Mouse (Mus musculus) layer of hippocampus, postnatal 25 days (tissue): ENCODE results near the gene Cga. TPM values are rescaled to one million over a fixed set of nuclear protein-coding genes. Genes with fewer than 3 reads are reported as not detected.
"Not testable (repeated sequence)": the region's sequence is repeated elsewhere in the genome, so short reads cannot be mapped to it uniquely, and the experiment has no call there.

Experiments used
- DNase-seq, 2 experiments: peaks; one replicate each; pipeline ENCODE4 v3.0.0; 2022; ENCODE audit warnings: mixed read lengths in 2 of 2, low spot score in 1 of 2; ENCODE audit errors: extremely low spot score in 1 of 2
- total RNA-seq, 2 experiments: library from RNA; stranded (reverse); gene quantifications; 2 replicates each; pipeline ENCODE4 v1.2.3; 2021

The Cga gene
- total RNA-seq, 2 experiments from 2014 or later: not detected

DNA sequence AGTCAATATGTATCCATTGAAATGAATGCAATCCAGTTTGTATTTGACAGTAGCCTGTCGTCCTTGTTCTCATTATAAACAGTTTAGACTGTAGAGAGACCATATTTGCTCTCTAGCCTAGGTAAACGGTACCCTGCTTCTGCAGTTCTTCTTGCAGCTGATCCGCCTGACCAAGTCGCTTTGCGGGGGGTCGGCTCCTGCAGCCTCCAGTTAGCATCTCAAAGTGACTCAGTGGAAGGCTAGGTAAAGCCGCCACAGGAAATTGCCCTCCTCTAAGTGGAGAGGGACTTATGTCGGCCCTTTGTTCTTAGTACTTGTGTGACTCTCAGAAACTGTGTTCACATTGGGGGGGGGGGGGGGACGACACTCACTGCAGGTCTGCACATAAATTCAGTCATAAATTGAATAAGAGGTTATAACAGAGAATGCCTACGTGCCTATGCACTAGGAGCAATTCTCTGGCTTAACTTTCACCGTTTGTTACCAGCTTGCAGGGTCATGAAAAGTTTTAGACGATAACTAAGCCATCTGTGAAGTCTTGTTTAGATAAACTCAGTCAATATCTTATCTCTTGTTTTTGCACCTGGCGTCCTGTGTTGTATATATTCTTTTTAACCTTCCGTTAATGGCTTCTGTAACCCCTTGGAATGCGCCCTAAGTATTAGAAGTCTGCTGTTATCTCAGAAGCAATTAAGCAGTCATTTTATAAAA, 4.3 kb upstream of the Cga start:
- no peak for DNase-seq

GRCm38 (mm10) chr4:34889812-34890185, 3.8 kb upstream of the Cga start:
- no peak for DNase-seq

DNA sequence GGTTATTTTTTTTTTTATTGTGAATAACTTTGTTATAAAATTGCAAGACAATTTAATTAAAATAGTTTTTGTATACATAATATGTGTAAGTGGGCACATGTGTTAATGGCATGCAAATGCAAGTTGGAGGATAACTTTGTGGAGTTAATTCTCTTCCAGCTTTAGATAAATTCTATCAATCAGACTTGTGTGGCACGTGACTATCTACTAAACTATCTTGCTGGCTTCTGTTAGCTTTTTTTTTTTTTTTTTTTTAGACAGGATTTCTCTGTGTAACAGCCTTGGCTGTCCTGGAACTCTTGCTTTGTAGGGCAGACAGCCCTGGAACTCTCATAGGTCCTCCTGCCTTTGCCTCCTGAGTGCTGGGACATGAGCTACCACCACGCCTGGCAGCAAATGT, 4.9 kb downstream of the Cga start:
- DNase-seq: no peak

DNA sequence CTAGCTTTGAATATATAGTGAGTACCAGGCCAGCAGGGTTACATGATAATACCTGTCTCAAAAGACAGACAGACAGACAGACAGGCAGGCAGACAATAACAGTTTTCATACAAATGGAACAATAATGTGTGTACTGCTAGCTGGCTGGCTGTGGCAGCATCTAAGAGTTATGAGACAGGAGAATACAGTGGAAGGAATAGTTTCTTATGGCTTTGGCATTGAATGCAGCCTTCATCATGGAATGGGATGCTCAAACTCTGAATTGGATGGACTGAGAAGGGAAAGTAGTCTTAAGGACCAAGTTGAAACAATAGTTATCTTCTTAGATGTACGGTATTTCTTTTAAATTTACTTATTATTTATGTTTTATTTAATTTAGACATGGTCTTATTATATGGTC, 5.7 kb downstream of the Cga start:
- DNase-seq: no peak

- peak in 1 of 2 experiments; percentile 12 for DNase-seq
Observed at GRCm38 (mm10) chr4:34900155-34900554, 6.6 kb downstream of the Cga start.

DNA sequence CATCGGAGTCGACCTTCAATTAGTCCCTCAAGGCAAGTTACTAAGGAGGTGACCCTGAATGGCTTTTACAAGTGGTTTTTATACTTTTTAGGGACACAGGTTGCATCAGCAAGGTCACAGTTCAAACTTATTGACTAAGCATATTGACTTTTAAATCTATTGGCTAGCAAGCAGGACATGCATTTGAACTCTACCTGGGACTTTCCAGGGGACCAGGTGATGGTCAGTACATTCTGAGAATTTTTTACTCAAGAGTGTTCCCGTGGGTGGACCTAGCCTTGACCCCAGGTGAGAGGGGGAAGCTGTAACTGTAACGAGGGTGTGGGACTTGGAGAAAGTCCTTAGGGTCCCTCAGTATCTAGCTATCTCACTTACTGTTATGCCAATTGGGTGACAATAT, 7.6 kb downstream of the Cga start:
- DNase-seq: no peak

GRCm38 (mm10) chr4:34901582-34901981, 8.0 kb downstream of the Cga start:
- not testable (repeated sequence) for DNase-seq

DNA sequence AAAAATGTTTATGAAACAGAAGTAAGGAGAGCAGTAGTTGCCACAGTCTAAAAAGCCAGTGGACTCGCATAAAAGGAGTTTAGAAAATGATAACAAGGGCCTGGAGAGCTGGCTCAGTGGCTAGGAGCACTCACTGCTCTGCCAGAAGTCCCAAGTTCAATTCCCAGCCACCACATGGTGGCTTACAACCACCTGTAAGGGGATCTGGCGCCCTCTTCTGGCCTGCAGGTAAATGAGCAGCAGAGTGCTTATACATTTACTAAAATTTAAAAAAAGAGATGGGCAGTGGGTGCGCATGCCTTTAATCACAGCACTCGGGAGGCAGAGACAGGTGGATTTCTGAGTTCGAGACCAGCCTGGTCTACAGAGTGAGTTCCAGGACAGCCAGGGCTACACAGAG, 11.8 kb downstream of the Cga start:
- no peak for DNase-seq

DNA sequence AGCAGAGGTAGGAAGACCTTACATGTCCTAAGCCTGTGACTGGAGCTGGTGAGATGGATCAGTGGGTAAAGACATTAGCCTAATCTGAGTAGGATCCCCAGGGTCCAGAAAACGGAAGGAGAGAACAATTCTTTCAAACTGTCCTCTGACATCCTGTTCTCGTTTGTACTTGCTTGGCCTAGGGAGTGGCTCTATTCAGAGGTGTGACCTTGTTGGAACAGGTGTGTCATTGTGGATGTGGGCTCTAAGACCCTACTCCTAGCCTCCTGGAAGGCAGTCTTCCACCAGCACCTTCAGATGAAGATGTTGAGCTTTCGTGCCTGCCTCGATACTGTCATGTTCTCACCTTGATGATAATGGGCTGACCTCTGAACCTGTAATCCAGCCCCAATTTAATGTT, 12.6 kb downstream of the Cga start:
- no peak for DNase-seq

DNA sequence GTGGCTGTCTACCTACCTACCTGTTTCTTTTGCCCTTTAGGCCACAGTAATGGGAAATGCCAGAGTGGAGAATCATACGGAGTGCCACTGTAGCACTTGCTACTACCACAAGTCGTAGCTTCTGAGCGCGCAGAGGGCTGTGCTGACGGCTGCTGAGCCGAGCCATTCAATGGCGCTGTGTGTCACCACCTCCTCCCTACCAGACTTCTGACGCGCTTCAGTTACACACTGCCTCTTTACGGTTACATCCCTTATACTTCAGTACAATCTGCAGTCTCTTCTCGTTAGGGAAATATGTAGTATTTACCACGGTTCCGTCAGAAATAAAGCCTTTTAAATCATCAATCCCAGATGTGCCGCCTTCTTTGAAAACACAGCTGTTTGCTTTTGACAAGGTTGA, 13.4 kb downstream of the Cga start:
- no peak for DNase-seq

- no peak for DNase-seq
Observed at GRCm38 (mm10) chr4:34908127-34908526, 14.5 kb downstream of the Cga start.

DNA sequence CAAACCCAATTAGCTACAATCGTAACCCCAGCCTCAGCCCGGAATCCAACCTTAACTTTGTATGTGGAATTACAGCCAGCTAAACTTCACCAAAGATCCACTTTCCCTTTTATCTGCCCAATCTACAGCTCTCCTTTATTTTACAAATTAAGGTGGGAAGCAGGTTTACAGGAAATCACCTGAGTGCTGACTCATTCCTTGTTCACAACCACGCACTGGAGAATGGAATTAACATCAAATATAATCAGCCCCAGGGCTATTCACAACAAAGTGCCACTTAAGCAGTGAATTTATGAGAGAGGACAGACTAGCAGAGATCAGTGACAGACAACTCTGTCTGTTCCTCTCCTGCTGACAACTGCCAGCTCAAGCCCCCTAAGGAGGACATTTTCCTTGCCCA, 17.8 kb downstream of the Cga start:
- DNase-seq: no peak

DNA sequence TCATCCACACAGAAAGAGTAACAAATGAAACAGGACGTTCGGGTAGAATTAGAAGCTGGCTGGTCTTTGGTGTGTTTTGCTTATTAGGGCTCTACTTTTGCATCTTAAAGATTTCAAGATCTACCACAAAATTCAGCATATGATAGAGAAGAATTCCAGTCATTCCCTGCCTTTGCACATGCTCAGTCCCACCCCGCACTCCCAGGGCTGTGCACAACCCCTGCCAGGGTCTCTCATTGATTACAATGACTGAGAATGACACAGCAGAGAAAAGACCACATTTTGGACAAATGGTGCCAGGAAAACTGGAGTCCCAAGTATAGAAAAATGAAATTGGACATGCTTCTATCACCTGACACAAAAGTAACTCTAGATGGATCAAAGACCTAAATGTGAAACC, 18.6 kb downstream of the Cga start:
- no peak for DNase-seq

DNA sequence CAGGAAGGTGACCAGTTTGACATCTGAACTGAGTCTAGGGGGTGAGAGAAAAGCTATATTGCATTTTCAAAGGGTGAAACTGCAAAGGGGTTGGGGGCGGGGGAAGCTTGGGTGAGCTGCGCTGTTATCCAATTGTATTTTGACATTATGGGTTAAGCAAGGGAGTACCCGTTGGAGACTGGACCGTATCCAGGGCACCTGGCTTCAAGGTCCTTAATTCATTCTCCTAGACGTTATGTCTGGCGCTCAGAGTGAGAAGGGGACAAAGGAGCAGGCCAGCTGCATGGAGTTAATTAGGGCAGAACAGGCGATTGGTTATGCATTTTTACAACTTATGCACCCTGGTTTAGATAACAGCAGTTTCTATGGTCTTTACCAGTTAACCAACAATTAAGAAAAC, 23.8 kb downstream of the Cga start:
- no peak for DNase-seq

GRCm38 (mm10) chr4:34922177-34922870, 28.7 kb downstream of the Cga start:
- DNase-seq: peak in 1 of 2 experiments; percentile 23

GRCm38 (mm10) chr4:34928386-34928785, 34.8 kb downstream of the Cga start:
- DNase-seq: not testable (repeated sequence)

DNA sequence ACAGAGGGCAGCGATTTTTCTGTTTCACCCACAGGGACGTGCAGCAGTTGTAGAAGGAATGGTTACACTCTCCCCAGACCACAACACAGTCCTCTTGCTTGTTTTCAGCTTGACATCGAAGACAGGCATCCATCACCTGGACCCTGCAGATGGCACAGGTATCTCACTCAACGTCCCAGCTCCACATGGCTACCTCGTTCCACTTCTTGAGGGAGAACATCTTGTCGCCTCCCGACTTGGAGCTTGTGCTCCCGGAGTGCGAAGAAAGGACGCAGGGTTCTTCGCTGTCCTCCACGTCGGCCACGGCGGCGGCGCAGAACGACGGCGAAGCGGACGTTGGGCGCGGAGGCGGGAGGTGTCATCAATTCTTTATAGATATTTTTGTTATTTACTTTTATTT, 47.5 kb downstream of the Cga start:
- no peak for DNase-seq

GRCm38 (mm10) chr4:34947181-34947580, 53.6 kb downstream of the Cga start:
- DNase-seq: no peak

- no peak for DNase-seq
Observed at GRCm38 (mm10) chr4:34953716-34954115, 60.1 kb downstream of the Cga start.
